Mouse (Mus musculus) embryo, embryonic 11 days (tissue): ENCODE data around the gene Slc33a1.

Source experiments
- DNase-seq: peaks from one replicate; pipeline ENCODE4 v3.0.0-alpha.2; 2015

Slc33a1 gene

GRCm38 (mm10) chr3:63964100-63964921 lies at the start of gene Slc33a1:
Gene Slc33a1, minus strand, starts transcription at chr3:63964768.
- peak; percentile 100 for DNase-seq

DNA sequence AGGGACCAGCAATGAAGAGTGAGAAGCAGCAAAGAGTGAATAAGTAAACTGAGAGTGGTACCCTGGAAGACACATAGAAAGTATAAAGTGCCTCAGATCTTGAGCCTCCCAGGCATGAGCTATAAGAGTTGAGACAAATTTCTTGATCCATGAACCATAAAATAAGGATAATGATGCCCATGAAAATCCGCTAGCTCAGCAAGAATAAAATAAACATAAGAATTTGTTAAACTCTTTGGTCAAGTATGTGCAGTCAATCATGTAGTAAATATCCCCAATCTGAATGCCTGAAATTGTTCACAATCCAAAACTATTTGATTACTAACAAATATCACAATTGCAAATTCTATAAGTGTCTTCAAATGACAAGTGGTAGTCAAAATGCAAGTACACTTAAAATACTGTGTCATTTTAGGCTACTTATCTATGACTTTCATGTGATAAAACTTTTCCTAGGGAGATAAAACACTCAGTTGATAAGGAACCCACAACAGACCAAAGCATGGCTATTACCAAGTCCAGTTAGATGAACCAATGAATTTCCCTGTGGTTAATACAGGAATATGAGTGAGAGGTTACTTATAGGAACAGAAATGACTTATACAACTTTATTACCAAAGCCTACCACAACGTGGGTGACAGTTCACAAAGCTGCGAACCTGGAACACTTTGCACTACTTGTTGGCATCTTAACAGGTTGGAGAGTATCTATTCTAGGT lies 24.3 kb upstream of the Slc33a1 start:
- DNase-seq, result no peak

DNA sequence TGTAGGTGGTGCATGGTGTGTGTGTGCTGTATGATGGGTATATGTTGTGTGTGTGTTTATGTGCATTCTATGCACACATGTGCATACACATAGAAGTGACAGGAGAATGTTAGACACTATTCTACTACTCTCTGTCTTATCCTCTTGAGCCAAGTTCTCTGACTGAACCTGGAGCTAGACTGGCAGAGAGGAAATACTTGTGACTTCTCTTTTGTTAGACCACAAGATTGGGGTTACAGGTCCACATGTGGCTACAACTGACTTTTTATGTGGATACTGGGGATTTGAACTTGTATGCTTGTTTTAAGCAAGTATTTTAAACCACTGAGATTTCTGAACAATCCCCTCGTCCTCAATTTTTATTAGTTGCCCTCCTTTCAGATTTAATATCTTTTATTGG lies 22.1 kb upstream of the Slc33a1 start:
- no peak for DNase-seq

GRCm38 (mm10) chr3:63977895-63978294 lies 13.3 kb upstream of the Slc33a1 start:
- DNase-seq, result peak; percentile 3

- peak; percentile 95 for DNase-seq
Measured at GRCm38 (mm10) chr3:63975955-63976908, 11.7 kb upstream of the Slc33a1 start, which contains the start of gene Gmps. Gene Gmps, plus strand, starts transcription at chr3:63976106.

DNA sequence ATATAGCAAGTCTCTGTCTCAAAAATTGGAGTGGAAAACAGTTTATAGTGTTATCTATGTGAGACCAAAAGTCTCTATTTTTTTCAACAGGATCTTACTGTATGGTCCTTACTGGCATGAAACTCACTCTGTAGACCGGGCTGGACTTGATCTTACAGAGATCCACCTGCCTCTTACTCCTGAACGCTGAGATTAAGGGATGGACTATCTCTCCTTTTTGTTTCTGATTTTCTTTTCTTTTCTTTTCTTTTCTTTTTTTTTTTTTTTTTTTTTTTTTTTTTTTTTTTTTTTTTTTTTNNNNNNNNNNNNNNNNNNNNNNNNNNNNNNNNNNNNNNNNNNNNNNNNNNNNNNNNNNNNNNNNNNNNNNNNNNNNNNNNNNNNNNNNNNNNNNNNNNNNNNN lies 1.4 kb upstream of the Slc33a1 start:
- DNase-seq, result no peak

DNA sequence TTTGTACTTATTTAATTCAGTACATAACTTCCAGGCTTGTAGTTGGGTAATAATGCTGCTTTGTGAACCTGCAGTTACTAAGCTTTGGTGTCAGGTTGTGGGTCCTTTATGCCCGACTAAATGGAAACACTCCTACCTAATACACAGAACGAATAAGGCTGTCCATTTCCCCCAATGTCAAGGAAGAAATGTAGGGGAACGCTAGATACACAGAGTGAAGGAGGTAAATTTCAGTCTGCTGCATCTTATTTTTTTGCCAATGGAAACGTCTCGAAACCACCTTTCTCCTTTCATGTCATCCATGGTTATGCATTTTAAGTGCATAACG lies 318 bp upstream of the Slc33a1 start:
- DNase-seq, result no peak

GRCm38 (mm10) chr3:63963421-63964099 lies 1.0 kb downstream of the Slc33a1 start:
- peak; percentile 32 for DNase-seq

- DNase-seq, result no peak
Measured at GRCm38 (mm10) chr3:63949837-63950236, 14.7 kb downstream of the Slc33a1 start.

DNA sequence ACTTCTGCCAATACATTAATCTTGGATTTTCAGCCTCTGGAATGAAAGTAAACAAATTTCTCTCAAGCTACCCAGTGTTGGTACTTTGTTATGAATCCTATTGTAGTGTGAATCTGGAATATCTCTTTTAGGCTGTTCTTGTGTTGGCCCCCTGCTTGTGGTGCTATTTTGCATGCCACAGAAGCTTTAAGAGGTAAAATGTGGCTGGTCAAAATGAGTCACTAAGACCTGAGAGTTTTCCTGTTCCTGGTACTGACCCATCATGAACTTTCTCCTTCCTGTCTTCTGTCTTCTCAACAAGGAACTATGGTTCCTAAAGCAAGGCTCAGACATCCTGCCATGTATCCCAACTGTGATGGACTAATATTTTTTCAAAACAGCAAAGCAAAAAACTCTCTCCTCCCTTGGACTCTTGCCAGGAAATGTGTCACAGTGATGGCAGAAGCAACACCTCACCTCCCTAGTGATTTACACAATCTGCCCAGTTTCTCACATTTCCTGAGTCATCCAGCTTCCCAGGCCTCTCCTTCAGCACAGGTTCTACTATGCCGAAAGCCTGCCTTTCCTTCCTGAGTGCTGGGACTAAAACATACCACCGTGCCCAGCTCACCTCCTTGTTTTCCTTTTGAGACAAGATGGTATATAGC lies 23.2 kb downstream of the Slc33a1 start:
- DNase-seq, result no peak

GRCm38 (mm10) chr3:63938928-63939327 lies 25.6 kb downstream of the Slc33a1 start:
- no peak for DNase-seq

DNA sequence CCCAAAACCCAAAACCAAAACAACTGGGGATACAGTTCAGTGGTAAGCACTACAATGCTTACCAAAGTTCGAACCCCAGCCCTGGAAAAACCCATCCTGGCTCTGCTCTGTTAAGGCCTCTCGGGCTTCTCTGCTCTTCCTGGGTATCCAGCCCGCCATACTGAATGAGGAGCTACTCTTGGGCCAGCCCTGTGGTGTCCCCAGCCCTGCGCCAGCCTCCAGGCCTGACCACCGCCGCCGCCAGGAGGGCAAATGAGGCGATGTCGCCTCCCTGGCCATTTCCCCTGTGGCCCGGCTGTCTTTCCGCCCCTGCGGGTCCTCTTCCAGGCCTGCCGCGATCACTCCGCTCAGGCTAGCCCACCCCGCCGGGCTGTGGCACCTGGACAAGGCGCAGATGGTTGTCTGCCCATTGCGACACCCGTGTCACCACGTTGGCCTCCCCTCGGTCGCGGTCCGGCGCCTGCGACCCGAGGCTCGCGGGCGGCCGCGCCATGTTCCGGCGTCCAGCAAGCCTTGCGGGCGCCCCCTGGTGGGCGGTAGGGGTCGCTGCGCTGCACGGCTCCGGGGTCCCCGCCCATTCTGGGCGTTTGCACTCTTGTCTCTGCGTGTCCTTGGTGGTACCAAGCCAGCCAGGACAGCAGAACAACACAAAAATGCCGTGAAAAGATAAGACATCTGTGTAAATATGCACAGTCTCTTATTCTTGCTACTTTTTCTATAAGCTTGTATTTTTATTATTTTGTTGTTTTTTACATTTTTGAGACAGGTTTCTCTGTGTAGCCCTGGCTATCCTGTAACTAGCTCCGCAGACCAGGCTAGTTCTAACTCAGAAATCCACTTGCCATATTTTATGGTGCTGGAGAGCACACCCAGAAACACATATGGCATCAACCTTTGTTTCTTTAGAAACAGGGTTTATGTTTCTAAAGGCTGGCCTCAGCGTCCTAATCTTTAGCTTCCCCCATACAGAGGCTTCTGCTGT lies 35.4 kb downstream of the Slc33a1 start, which contains the start of gene E130311K13Rik:
E130311K13Rik (minus strand) TSS at position 595 of the 982 bp plus-strand sequence.
- peak; percentile 94 for DNase-seq

GRCm38 (mm10) chr3:63919634-63920033 lies 44.9 kb downstream of the Slc33a1 start:
- peak; percentile 48 for DNase-seq

GRCm38 (mm10) chr3:63910301-63910700 lies 54.3 kb downstream of the Slc33a1 start:
- DNase-seq, result no peak

DNA sequence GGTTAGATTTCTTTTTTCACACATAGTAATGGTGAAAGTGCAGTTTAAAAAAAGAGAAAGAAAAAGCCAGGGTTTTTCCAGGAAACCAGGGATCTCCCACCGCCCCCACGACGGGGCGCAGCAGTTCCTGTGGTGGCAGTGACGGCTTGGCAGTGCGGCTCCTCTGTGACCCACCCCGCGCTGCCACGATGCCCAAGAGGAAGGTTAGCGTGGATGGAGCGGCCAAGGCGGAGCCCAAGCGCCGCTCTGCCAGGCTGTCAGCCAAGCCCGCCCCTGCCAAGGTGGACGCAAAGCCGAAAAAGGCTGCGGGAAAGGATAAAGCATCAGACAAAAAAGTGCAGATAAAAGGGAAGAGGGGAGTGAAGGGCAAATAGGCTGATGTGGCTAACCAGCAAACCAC lies 59.3 kb downstream of the Slc33a1 start:
- peak; percentile 54 for DNase-seq

- no peak for DNase-seq
Measured at GRCm38 (mm10) chr3:63904157-63904556, 60.4 kb downstream of the Slc33a1 start.

DNA sequence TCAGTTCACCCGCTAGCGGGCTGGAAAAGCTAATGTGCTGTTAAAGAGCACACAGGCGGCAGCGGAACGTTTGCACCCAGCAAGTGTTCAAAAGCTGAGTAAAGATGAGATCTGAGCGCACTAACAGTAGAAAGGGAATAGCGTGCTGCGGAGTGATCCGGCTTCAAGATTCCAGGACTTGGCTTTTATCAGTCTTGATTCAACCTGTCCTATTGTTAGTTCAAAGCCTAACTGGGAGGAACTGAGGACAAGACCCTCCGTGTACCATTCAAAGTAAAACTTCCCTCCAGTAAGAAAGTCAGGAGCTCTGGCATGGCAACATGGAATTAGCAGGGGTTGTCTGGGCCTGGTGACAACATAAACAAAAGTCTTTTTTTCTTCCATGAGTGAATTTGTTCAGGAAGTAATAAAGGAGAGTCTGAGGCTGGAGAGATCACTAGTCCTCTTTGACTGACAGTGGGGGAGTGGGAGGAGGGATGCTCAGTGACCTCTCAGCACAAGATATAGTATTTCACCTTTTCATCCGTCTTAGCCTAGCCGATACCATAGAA lies 64.5 kb downstream of the Slc33a1 start:
- peak; percentile 63 for DNase-seq

DNA sequence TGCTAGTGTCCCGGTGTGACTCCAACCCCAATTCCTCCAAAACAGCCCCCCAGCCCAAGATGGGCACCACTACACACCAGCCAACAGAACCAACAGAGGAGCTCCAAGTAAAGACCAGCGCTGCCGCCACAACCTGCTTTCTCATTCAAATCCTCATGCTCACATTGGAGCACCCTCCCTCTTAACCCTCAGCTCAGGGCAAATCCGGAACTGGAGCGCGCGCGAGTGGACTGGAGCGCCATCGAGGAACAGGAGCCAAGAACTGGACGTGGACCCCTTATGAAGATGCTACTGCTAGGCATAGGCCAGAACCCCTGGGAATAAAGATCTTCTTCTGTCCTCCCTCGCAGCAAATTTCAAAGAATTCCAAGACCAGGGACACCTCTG lies 65.3 kb downstream of the Slc33a1 start, which contains the start of gene Plch1:
Plch1 (minus strand) TSS at position 164 of the 387 bp plus-strand sequence.
- peak; percentile 92 for DNase-seq

DNA sequence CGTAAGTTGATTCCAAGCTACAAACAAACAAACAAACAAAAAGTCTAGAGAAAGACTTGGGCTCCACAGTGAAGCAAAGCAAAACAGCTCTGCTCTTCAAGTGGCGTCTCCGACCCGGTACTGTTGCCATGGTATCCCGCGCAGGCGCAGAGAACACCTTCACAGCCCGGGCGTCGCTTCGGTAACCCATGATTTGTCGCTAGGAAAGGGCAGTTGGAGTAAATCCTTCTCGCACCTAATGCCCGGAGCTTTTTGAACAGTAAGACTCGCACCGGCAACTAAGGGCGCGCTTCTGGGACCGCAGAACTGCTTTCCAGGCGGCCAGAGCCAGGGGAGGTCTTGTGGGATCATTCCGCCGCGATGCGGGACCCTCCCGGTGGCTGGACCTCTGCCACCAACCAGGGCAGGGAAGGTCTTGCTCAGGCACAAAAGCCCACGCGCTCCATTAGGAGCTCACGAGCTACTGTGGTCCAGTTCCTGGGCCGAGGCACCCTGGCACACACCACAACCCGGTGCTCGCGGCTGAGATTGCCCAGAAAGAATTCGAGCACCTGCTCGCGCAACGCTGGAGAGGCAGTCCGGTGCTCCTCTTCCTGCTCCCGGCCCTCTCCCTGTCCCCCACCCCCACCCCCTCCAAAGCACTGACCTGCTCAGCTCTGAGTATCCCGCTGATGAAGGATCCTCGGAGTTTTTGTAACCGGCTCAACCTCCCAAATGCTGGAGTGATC lies 65.8 kb downstream of the Slc33a1 start:
- DNase-seq, result peak; percentile 92
